Mouse (Mus musculus) heart, embryonic 11.5 days (tissue): Measurements from ENCODE around the gene Tma16. TPM values are rescaled to one million over a fixed set of nuclear protein-coding genes. Genes with fewer than 3 reads are reported as not detected.

Experiments
- ATAC-seq: fragments of 200-750 bp; cut with Nextera tagmentation; replicated peaks from 2 replicates; pipeline ENCODE4 v1.8.0; 2017; ENCODE audit warnings: moderate library complexity; ENCODE audit not compliant: insufficient number of reproducible peaks, low FRiP score, low TSS enrichment
- H3K27ac ChIP-seq: fragments of 300-500 bp; sonication (generic); 2 replicates; pipeline ENCODE4 v1.5.1; 2014; ENCODE audit warnings: mild to moderate bottlenecking, low read depth, low read length
- H3K27me3 ChIP-seq: fragments of 300-500 bp; sonication (generic); 2 replicates; pipeline ENCODE4 v1.6.1; 2014; ENCODE audit warnings: mild to moderate bottlenecking, low read length, mixed read lengths; ENCODE audit not compliant: control insufficient read depth, insufficient read depth
- H3K36me3 ChIP-seq: fragments of 300-500 bp; sonication (generic); 2 replicates; pipeline ENCODE4 v1.6.1; 2014; ENCODE audit warnings: mild to moderate bottlenecking, low read length, moderate library complexity, mixed read lengths; ENCODE audit not compliant: control insufficient read depth, insufficient read depth
- H3K4me1 ChIP-seq: fragments of 300-500 bp; sonication (generic); 2 replicates; pipeline ENCODE4 v1.6.1; 2014; ENCODE audit warnings: low read length; ENCODE audit not compliant: control insufficient read depth, insufficient read depth
- H3K4me2 ChIP-seq: fragments of 300-500 bp; sonication (generic); 2 replicates; pipeline ENCODE4 v1.6.1; 2014; ENCODE audit warnings: mild to moderate bottlenecking, moderate library complexity
- H3K4me3 ChIP-seq: fragments of 300-500 bp; sonication (generic); 2 replicates; pipeline ENCODE4 v1.5.1; 2014; ENCODE audit warnings: low read depth, low read length
- H3K9ac ChIP-seq: fragments of 300-500 bp; sonication (generic); 2 replicates; pipeline ENCODE4 v1.6.1; 2014; ENCODE audit warnings: mild to moderate bottlenecking, low read depth, low read length, moderate library complexity
- H3K9me3 ChIP-seq: fragments of 300-500 bp; sonication (generic); replicated peaks from 2 replicates; pipeline ENCODE4 v1.6.1; 2016; ENCODE audit warnings: low read length; ENCODE audit not compliant: control insufficient read depth
- WGBS: fragments of 180-500 bp; shearing (Covaris S2); extraction: QIAGEN DNeasy Blood & Tissue Kit; methylation state at CpG from one replicate; pipeline ENCODE4 v1.1.7; 2014; ENCODE audit not compliant: insufficient replicate concordance; 5-methylcytosine and 5-hydroxymethylcytosine counted together
- polyA plus RNA-seq: library from polyadenylated mRNA; unstranded; fragments of >200 nt; fragmentation: Nextera tagmentation; extraction: Ambion mirVana; gene quantifications from 2 replicates; pipeline ENCODE4 v1.2.1, GENCODE M21; 2014

The Tma16 gene
- polyA plus RNA-seq, 1 experiment from 2014 or later = 10.2 TPM

GRCm38 (mm10) chr8:66488556-66488955, 2.2 kb upstream of the Tma16 start:
- H3K4me3 ChIP-seq = no peak overlapping the region
- H3K27me3 ChIP-seq = no peaks in the 10 kb centered on the region
- H3K4me1 ChIP-seq = no peaks in the 10 kb centered on the region
- no peak overlapping the region for H3K9ac ChIP-seq
- no peak overlapping the region for H3K27ac ChIP-seq
- no peak overlapping the region for H3K4me2 ChIP-seq
- no peaks in the 10 kb centered on the region for H3K9me3 ChIP-seq
- no peaks in the 10 kb centered on the region for H3K36me3 ChIP-seq
- 46% methylated on average over 3 of the region's 3 CpGs for WGBS
- no peak for ATAC-seq

- no peak overlapping the region for H3K4me3 ChIP-seq
- H3K9ac ChIP-seq = no peak overlapping the region
- WGBS = 91% methylated on average over 3 of the region's 3 CpGs
- peaks cover 17% of the 10 kb centered on the region for H3K36me3 ChIP-seq
- H3K4me2 ChIP-seq = no peak overlapping the region
- no peak for ATAC-seq
- H3K4me1 ChIP-seq = no peaks in the 10 kb centered on the region
- H3K9me3 ChIP-seq = no peaks in the 10 kb centered on the region
- H3K27ac ChIP-seq = no peak overlapping the region
- H3K27me3 ChIP-seq = no peaks in the 10 kb centered on the region
Observed at GRCm38 (mm10) chr8:66476880-66477279, 9.4 kb downstream of the Tma16 start.

GRCm38 (mm10) chr8:66469821-66470220, 16.5 kb downstream of the Tma16 start:
- no peaks in the 10 kb centered on the region for H3K9me3 ChIP-seq
- no peak overlapping the region for H3K4me2 ChIP-seq
- H3K4me3 ChIP-seq = no peak overlapping the region
- H3K9ac ChIP-seq = no peak overlapping the region
- no peaks in the 10 kb centered on the region for H3K4me1 ChIP-seq
- H3K36me3 ChIP-seq = no peaks in the 10 kb centered on the region
- ATAC-seq = no peak
- no peaks in the 10 kb centered on the region for H3K27me3 ChIP-seq
- H3K27ac ChIP-seq = no peak overlapping the region
- WGBS = 47% methylated on average over 3 of the region's 3 CpGs

GRCm38 (mm10) chr8:66457057-66457456, 29.3 kb downstream of the Tma16 start:
- Histone ChIP-seq H3K27me3 (no peaks in the 10 kb centered on the region), H3K9ac (no peak overlapping the region), H3K4me3 (no peak overlapping the region), H3K9me3 (no peaks in the 10 kb centered on the region), H3K36me3 (no peaks in the 10 kb centered on the region), H3K4me1 (no peaks in the 10 kb centered on the region), H3K27ac (no peak overlapping the region), H3K4me2 (no peak overlapping the region)
- no peak for ATAC-seq

- WGBS = 26% methylated on average over 5 of the region's 5 CpGs
Observed at GRCm38 (mm10) chr8:66450691-66451090, 35.6 kb downstream of the Tma16 start.

GRCm38 (mm10) chr8:66445351-66445750, 41.0 kb downstream of the Tma16 start:
- Histone ChIP-seq H3K36me3 (no peaks in the 10 kb centered on the region), H3K4me1 (no peaks in the 10 kb centered on the region), H3K9ac (no peak overlapping the region), H3K4me2 (no peak overlapping the region), H3K9me3 (no peaks in the 10 kb centered on the region), H3K4me3 (no peak overlapping the region), H3K27me3 (no peaks in the 10 kb centered on the region), H3K27ac (no peak overlapping the region)
- 70% methylated on average over 3 of the region's 3 CpGs for WGBS
- no peak for ATAC-seq

More at GRCm38 (mm10) chr8:66450691-66451090, 35.6 kb downstream of the Tma16 start:
- Histone ChIP-seq H3K4me1 (no peaks in the 10 kb centered on the region), H3K9me3 (no peaks in the 10 kb centered on the region), H3K27ac (no peak overlapping the region), H3K9ac (no peak overlapping the region), H3K4me3 (no peak overlapping the region), H3K4me2 (no peak overlapping the region), H3K27me3 (no peaks in the 10 kb centered on the region), H3K36me3 (no peaks in the 10 kb centered on the region)
- no peak for ATAC-seq

- no peaks in the 10 kb centered on the region for H3K27me3 ChIP-seq
- H3K36me3 ChIP-seq = no peaks in the 10 kb centered on the region
- no peak overlapping the region for H3K27ac ChIP-seq
- ATAC-seq = no peak
- no peaks in the 10 kb centered on the region for H3K4me1 ChIP-seq
- no peak overlapping the region for H3K9ac ChIP-seq
- no peaks in the 10 kb centered on the region for H3K9me3 ChIP-seq
- no peak overlapping the region for H3K4me2 ChIP-seq
- WGBS = 71% methylated on average over 5 of the region's 5 CpGs
- no peak overlapping the region for H3K4me3 ChIP-seq
Observed at GRCm38 (mm10) chr8:66444141-66444540, 42.2 kb downstream of the Tma16 start.

GRCm38 (mm10) chr8:66442778-66443177, 43.6 kb downstream of the Tma16 start:
- H3K9me3 ChIP-seq = no peaks in the 10 kb centered on the region
- no peak for ATAC-seq
- 5% methylated on average over 1 of the region's 1 CpGs for WGBS
- no peaks in the 10 kb centered on the region for H3K36me3 ChIP-seq
- H3K27me3 ChIP-seq = no peaks in the 10 kb centered on the region
- no peak overlapping the region for H3K27ac ChIP-seq
- no peak overlapping the region for H3K4me3 ChIP-seq
- no peak overlapping the region for H3K9ac ChIP-seq
- H3K4me2 ChIP-seq = no peak overlapping the region
- H3K4me1 ChIP-seq = no peaks in the 10 kb centered on the region

GRCm38 (mm10) chr8:66441123-66441522, 45.2 kb downstream of the Tma16 start:
- Histone ChIP-seq H3K4me2 (no peak overlapping the region), H3K9me3 (no peaks in the 10 kb centered on the region), H3K4me3 (no peak overlapping the region), H3K36me3 (no peaks in the 10 kb centered on the region), H3K9ac (no peak overlapping the region), H3K27ac (no peak overlapping the region), H3K27me3 (no peaks in the 10 kb centered on the region), H3K4me1 (no peaks in the 10 kb centered on the region)
- 38% methylated on average over 1 of the region's 1 CpGs for WGBS
- ATAC-seq = no peak
